Mouse (Mus musculus) intestine, postnatal 0 days (tissue): ENCODE data around the gene Ak6. TPM values are rescaled to one million over a fixed set of nuclear protein-coding genes. Genes with fewer than 3 reads are reported as not detected.
A peak's percentile ranks its signal among the peaks of the same experiment; 100 is the strongest.

ENCODE experiments used
- ATAC-seq: fragments of 200-750 bp; cut with Nextera tagmentation; 2 replicates; pipeline ENCODE4 v1.8.0; 2017; ENCODE audit warnings: mild to moderate bottlenecking, moderate TSS enrichment, moderate library complexity
- H3K27ac ChIP-seq: fragments of 300-500 bp; sonication (generic); 2 replicates; pipeline ENCODE4 v1.5.1; 2014; ENCODE audit warnings: mild to moderate bottlenecking, low read depth, low read length, moderate library complexity
- H3K27me3 ChIP-seq: fragments of 300-500 bp; sonication (generic); replicated peaks from 2 replicates; pipeline ENCODE4 v1.6.1; 2014; ENCODE audit warnings: low read length, mixed read lengths; ENCODE audit not compliant: control insufficient read depth, insufficient read depth
- H3K36me3 ChIP-seq: fragments of 300-500 bp; sonication (generic); 2 replicates; pipeline ENCODE4 v1.6.1; 2014; ENCODE audit warnings: mild to moderate bottlenecking, moderate library complexity; ENCODE audit not compliant: control insufficient read depth, insufficient read depth
- H3K4me1 ChIP-seq: fragments of 300-500 bp; sonication (generic); replicated peaks from 2 replicates; pipeline ENCODE4 v1.6.1; 2014; ENCODE audit warnings: antibody characterized with exemption, low read length, mixed read lengths; ENCODE audit not compliant: control insufficient read depth, insufficient read depth
- H3K4me2 ChIP-seq: fragments of 300-500 bp; sonication (generic); replicated peaks from 2 replicates; pipeline ENCODE4 v1.6.1; 2014; ENCODE audit warnings: low read depth, mild to moderate bottlenecking, moderate library complexity
- H3K4me3 ChIP-seq: fragments of 300-500 bp; sonication (generic); 2 replicates; pipeline ENCODE4 v1.5.1; 2014; ENCODE audit warnings: low read depth, low read length
- H3K9ac ChIP-seq: fragments of 300-500 bp; sonication (generic); 2 replicates; pipeline ENCODE4 v1.6.1; 2014; ENCODE audit warnings: mild to moderate bottlenecking, low read depth, low read length
- H3K9me3 ChIP-seq: fragments of 300-500 bp; sonication (generic); 2 replicates; pipeline ENCODE4 v1.6.1; 2016; ENCODE audit warnings: mixed run types; ENCODE audit not compliant: control insufficient read depth
- CTCF ChIP-seq: sonication (generic); IDR thresholded peaks from 2 replicates; pipeline ENCODE4 v1.5.1; 2016; ENCODE audit warnings: low read depth, mild to moderate bottlenecking, control low read depth, antibody characterized with exemption, moderate library complexity
- WGBS: fragments of 180-500 bp; shearing (Covaris S2); extraction: QIAGEN DNeasy Blood & Tissue Kit; methylation state at CpG from one replicate; pipeline ENCODE4 v1.1.7; 2014; 5-methylcytosine and 5-hydroxymethylcytosine counted together
- polyA plus RNA-seq: library from polyadenylated mRNA; unstranded; fragments of >200 nt; fragmentation: Nextera tagmentation; extraction: Ambion mirVana; gene quantifications from 2 replicates; pipeline ENCODE4 v1.2.1, GENCODE M21; 2015

The Ak6 gene
- polyA plus RNA-seq, 1 experiment from 2014 or later: 156 TPM

- Histone ChIP-seq H3K4me1 (no peaks in the 10 kb centered on the region), H3K27ac (no peak overlapping the region), H3K27me3 (no peaks in the 10 kb centered on the region), H3K9me3 (no peaks in the 10 kb centered on the region), H3K9ac (no peak overlapping the region), H3K36me3 (no peaks in the 10 kb centered on the region), H3K4me2 (no peak overlapping the region), H3K4me3 (no peak overlapping the region)
- no peak for TF ChIP-seq CTCF
- 57% methylated on average over 2 of the region's 2 CpGs for WGBS
- ATAC-seq: no peak
Observed at GRCm38 (mm10) chr13:100682837-100683236, 32.1 kb downstream of the Ak6 start.

DNA sequence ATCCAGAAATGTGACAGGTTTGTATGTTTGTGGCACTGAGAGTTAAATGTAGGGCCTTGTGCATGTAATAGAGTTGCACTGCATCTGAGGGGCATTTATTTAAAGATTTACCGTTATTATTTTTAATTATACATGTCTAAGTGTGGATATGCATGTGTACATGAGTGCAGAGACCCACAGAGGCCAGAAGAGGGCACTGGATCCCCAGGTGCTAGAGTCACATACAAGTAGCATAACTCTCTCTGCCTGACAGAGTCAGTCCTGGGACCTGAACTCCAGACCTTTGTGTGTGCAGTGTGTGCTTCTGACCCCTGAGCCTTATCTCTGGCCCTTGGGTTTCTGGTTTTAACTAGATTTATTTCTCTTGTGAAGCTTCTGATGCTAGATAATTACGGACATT is 33.6 kb downstream of the Ak6 start:
- Histone ChIP-seq H3K36me3 (no peaks in the 10 kb centered on the region), H3K4me3 (no peak overlapping the region), H3K27ac (no peak overlapping the region), H3K4me2 (no peak overlapping the region), H3K4me1 (no peaks in the 10 kb centered on the region), H3K9ac (no peak overlapping the region), H3K27me3 (no peaks in the 10 kb centered on the region), H3K9me3 (no peaks in the 10 kb centered on the region)
- peak; percentile 65 for TF ChIP-seq CTCF
- ATAC-seq: no peak
- WGBS: 69% methylated on average over 2 of the region's 2 CpGs

- peak; percentile 16 for TF ChIP-seq CTCF
- no peak for ATAC-seq
- H3K9ac ChIP-seq: no peak overlapping the region
- no peak overlapping the region for H3K27ac ChIP-seq
- 71% methylated on average over 7 of the region's 7 CpGs for WGBS
- H3K4me3 ChIP-seq: no peak overlapping the region
- H3K9me3 ChIP-seq: no peaks in the 10 kb centered on the region
- H3K4me2 ChIP-seq: no peak overlapping the region
- H3K36me3 ChIP-seq: no peaks in the 10 kb centered on the region
- H3K27me3 ChIP-seq: no peaks in the 10 kb centered on the region
- no peaks in the 10 kb centered on the region for H3K4me1 ChIP-seq
Observed at GRCm38 (mm10) chr13:100687513-100687912, 36.7 kb downstream of the Ak6 start.

DNA sequence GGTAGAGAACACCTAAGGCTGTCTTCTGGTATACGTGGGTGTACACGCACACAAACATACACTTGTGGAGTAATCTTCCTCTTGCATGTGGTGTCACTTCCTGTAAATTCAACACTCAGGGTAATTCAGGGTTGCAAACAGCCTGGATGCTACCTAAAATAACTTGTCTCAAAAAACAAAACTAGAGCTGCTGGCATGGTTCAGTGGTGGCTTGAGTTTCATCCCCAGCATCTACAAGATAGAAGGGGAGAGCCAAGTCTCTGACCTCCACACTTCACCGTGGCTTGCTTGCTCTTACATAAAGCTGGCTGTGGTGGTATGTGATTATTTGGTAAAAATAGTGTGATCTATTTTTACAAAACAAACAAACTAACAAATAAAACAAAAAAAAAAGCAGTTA is 46.8 kb downstream of the Ak6 start:
- Histone ChIP-seq H3K4me3 (no peak overlapping the region), H3K9ac (no peak overlapping the region), H3K9me3 (no peaks in the 10 kb centered on the region), H3K27ac (no peak overlapping the region), H3K27me3 (no peaks in the 10 kb centered on the region), H3K4me1 (no peaks in the 10 kb centered on the region), H3K4me2 (no peak overlapping the region), H3K36me3 (peaks cover 63% of the 10 kb centered on the region)
- no peak for TF ChIP-seq CTCF
- ATAC-seq: no peak
- WGBS: 90% methylated on average over 3 of the region's 3 CpGs

DNA sequence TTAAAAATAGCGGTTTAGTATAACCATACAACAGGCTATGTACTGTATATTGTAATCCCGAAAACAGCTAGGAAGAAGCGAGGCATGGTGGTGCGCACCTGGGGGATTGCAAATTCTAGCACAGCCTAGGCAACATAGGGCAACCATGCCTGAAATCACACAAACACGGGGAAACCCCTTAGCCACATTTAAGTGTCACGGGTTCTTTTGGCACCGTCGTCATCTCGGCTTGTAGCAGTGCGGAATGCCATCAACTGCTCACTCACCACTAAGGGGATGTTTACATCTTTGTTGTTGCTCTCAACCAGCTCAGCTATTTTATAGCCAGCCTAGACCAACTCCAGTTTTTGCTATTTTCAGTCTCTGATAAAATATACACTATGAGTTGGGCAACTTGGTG is 48.1 kb downstream of the Ak6 start:
- H3K27me3 ChIP-seq: no peaks in the 10 kb centered on the region
- no peak overlapping the region for H3K27ac ChIP-seq
- no peak for ATAC-seq
- WGBS: 93% methylated on average over 10 of the region's 10 CpGs
- no peak overlapping the region for H3K4me2 ChIP-seq
- no peaks in the 10 kb centered on the region for H3K4me1 ChIP-seq
- no peak for TF ChIP-seq CTCF
- no peak overlapping the region for H3K9ac ChIP-seq
- H3K36me3 ChIP-seq: peaks cover 73% of the 10 kb centered on the region
- H3K4me3 ChIP-seq: no peak overlapping the region
- no peaks in the 10 kb centered on the region for H3K9me3 ChIP-seq

- Histone ChIP-seq H3K9ac (no peak overlapping the region), H3K4me1 (no peaks in the 10 kb centered on the region), H3K4me2 (no peak overlapping the region), H3K9me3 (no peaks in the 10 kb centered on the region), H3K27me3 (no peaks in the 10 kb centered on the region), H3K27ac (no peak overlapping the region), H3K36me3 (peaks cover 78% of the 10 kb centered on the region), H3K4me3 (no peak overlapping the region)
- 83% methylated on average over 2 of the region's 2 CpGs for WGBS
- TF ChIP-seq CTCF: peak; percentile 40
- no peak for ATAC-seq
Observed at GRCm38 (mm10) chr13:100703468-100703867, 52.7 kb downstream of the Ak6 start.

DNA sequence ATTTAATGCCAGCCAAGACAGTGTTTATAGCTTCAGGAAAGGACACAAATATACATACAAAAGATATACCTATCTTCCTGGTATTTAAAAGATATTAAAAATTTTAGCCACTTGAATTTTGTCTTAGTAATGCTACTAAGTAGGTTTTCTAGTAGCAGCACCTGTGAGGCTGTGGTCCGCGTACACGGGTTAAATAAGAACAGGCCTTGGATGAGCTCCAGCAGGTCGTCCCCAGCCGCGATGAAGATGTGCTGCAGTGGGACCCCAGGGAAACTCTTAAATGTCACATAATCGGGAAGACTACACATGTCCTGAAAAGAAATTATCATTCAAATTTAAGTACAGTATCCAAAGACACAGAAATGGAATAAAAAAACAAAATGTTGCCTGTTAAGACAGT is 55.4 kb downstream of the Ak6 start:
- Histone ChIP-seq H3K4me3 (no peak overlapping the region), H3K36me3 (peaks cover 77% of the 10 kb centered on the region), H3K4me2 (no peak overlapping the region), H3K4me1 (no peaks in the 10 kb centered on the region), H3K27ac (no peak overlapping the region), H3K9me3 (no peaks in the 10 kb centered on the region), H3K9ac (no peak overlapping the region), H3K27me3 (no peaks in the 10 kb centered on the region)
- no peak for ATAC-seq
- 98% methylated on average over 7 of the region's 7 CpGs for WGBS
- no peak for TF ChIP-seq CTCF
